Mouse (Mus musculus) brain, adult 2 months (tissue): ENCODE measurements around the gene Gh.

Experiments used
- DNase-seq: peaks from one replicate; pipeline ENCODE4 v3.0.0; 2011; ENCODE audit warnings: low read depth, low spot score

The Gh gene

GRCm38 (mm10) chr11:106269060-106269431, 32.6 kb downstream of the Gh start:
- peak; percentile 72 for DNase-seq

GRCm38 (mm10) chr11:106268326-106269059, 33.2 kb downstream of the Gh start:
- peak; percentile 95 for DNase-seq

- peak; percentile 89 for DNase-seq
Observed at GRCm38 (mm10) chr11:106267871-106268270, 33.8 kb downstream of the Gh start.

- DNase-seq, result peak; percentile 95
Observed at GRCm38 (mm10) chr11:106267311-106267852, 34.3 kb downstream of the Gh start.

- DNase-seq, result no peak
Observed at GRCm38 (mm10) chr11:106266431-106266830, 35.2 kb downstream of the Gh start.

GRCm38 (mm10) chr11:106265570-106265969, 36.1 kb downstream of the Gh start:
- peak; percentile 44 for DNase-seq

GRCm38 (mm10) chr11:106264988-106265387, 36.7 kb downstream of the Gh start:
- no peak for DNase-seq

GRCm38 (mm10) chr11:106263963-106264362, 37.7 kb downstream of the Gh start:
- peak; percentile 44 for DNase-seq

GRCm38 (mm10) chr11:106260826-106261450, 40.7 kb downstream of the Gh start:
- DNase-seq, result peak; percentile 33

GRCm38 (mm10) chr11:106256775-106257174, 44.9 kb downstream of the Gh start:
- DNase-seq, result no peak

GRCm38 (mm10) chr11:106255685-106256451, 45.8 kb downstream of the Gh start, which contains the start of the genes Ftsj3 and Psmc5:
Ftsj3 (minus strand) TSS chr11:106256079.
Psmc5 (plus strand) TSS chr11:106256154.
- peak; percentile 97 for DNase-seq

- DNase-seq, result no peak
Observed at GRCm38 (mm10) chr11:106255174-106255573, 46.5 kb downstream of the Gh start.

- no peak for DNase-seq
Observed at GRCm38 (mm10) chr11:106254767-106255166, 46.9 kb downstream of the Gh start.
